Mouse (Mus musculus): ENCODE results near the gene Evi5. TPM values are rescaled to one million over a fixed set of nuclear protein-coding genes. Genes with fewer than 3 reads are reported as not detected.

Gene Evi5
- total and polyA plus RNA-seq, 3 experiments = 4.6 to 8.4 TPM; not detected in 1

- Histone ChIP-seq H3K9ac (ENCODE audit: control insufficient read depth, low read depth, low read length, poor library complexity, severe bottlenecking) (no peak overlapping the region), H3K4me1 (ENCODE audit: control insufficient read depth in 1 of 2, insufficient read depth in 2 of 2, low read length in 2 of 2) (0 out of 4 replicates have a peak, but pooled peaks cover 0 to 2% of the 10 kb centered on the region in 2 experiments), H3K27ac (ENCODE audit: control insufficient read depth, low read depth, low read length) (no peak overlapping the region), H3K27me3 (ENCODE audit: control insufficient read depth in 1 of 2, insufficient read depth in 2 of 2, low read length in 2 of 2) (no peaks in the 10 kb centered on the region), H3K79me2 (ENCODE audit: control insufficient read depth, insufficient read depth, low read length, poor library complexity) (no peaks in the 10 kb centered on the region), H3K36me3 (ENCODE audit: control insufficient read depth in 1 of 2, insufficient read depth in 2 of 2, low read length in 2 of 2) (peaks cover 0 to 5% of the 10 kb centered on the region in 2 experiments; a peak in 2 of 4 replicates), H3K4me3 (ENCODE audit: control insufficient read depth in 1 of 2, insufficient read depth in 1 of 2, low read depth in 2 of 2, low read length in 2 of 2) (no peak overlapping the region), H3K9me3 (replicated peaks; ENCODE audit: insufficient read depth, low read length) (no peaks in the 10 kb centered on the region)
- TF ChIP-seq GATA1 (IDR thresholded peaks at IDR 0.05; ENCODE audit: low read depth, low read length) (0 out of 2 replicates have a peak, but pooled peaks have one; percentile 11), ETS1 (IDR thresholded peaks at IDR 0.05; ENCODE audit: low read depth, low read length) (no peak)
- DNase-seq (ENCODE audit: low read depth, low spot score) = peak; percentile 43
These were observed 87.0 kb downstream of the Evi5 start for GRCm38 (mm10) chr5:107787682-107788443.

DNA sequence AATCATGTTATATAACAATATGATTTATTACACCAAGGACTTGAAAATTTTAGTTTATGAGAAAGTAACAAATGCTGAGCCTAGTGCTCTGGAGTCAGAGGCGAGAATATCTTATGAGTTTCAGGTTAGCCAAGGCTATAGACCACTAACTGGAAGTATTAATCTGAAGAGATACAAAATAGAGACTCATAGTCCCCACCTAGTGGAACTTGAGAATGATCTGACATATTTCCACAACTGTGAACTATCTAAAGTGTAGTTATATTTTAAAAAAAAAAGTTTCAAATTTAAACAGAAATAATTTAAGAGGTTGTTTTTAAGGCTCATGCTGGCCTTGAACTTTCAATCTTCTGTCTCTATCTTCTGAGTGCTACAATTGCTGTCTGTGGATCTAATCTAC, 92.5 kb downstream of the Evi5 start:
- TF ChIP-seq SMC3 (IDR thresholded peaks at IDR 0.05; ENCODE audit: low read depth, low read length) = peak; percentile 28; the same call in 1 of the 2 replicates
- no peak for TF ChIP-seq ZKSCAN1 (IDR thresholded peaks at IDR 0.05; ENCODE audit: low read depth, low read length)
- peak in 1 of 3 experiments; percentile 12; a peak in 1 of 6 replicates for TF ChIP-seq CTCF (IDR thresholded peaks at IDR 0.05 in 2 of 3, conservative IDR thresholded peaks at IDR 0.05 in 1 of 3; ENCODE audit: control insufficient read depth in 1 of 3, insufficient read depth in 1 of 3, low read depth in 2 of 3, low read length in 3 of 3, poor library complexity in 1 of 3, severe bottlenecking in 1 of 3)
- TF ChIP-seq RAD21 (IDR thresholded peaks at IDR 0.05; ENCODE audit: low read depth, low read length) = peak; percentile 24
- no peak for DNase-seq (ENCODE audit: low read depth, low spot score)
- no peak overlapping the region for H3K9ac ChIP-seq (ENCODE audit: control insufficient read depth, low read depth, low read length, poor library complexity, severe bottlenecking)
- H3K4me1 ChIP-seq (ENCODE audit: control insufficient read depth in 1 of 2, insufficient read depth in 2 of 2, low read length in 2 of 2) = no peaks in the 10 kb centered on the region
- H3K27me3 ChIP-seq (ENCODE audit: control insufficient read depth in 1 of 2, insufficient read depth in 2 of 2, low read length in 2 of 2) = no peaks in the 10 kb centered on the region
- no peaks in the 10 kb centered on the region; a peak in 2 of 4 replicates for H3K36me3 ChIP-seq (ENCODE audit: control insufficient read depth in 1 of 2, insufficient read depth in 2 of 2, low read length in 2 of 2)
- H3K9me3 ChIP-seq (replicated peaks; ENCODE audit: insufficient read depth, low read length) = no peaks in the 10 kb centered on the region
- H3K79me2 ChIP-seq (ENCODE audit: control insufficient read depth, insufficient read depth, low read length, poor library complexity) = no peaks in the 10 kb centered on the region
- H3K27ac ChIP-seq (ENCODE audit: control insufficient read depth, low read depth, low read length) = no peak overlapping the region
- H3K4me3 ChIP-seq (ENCODE audit: control insufficient read depth in 1 of 2, insufficient read depth in 1 of 2, low read depth in 2 of 2, low read length in 2 of 2) = no peak overlapping the region

DNA sequence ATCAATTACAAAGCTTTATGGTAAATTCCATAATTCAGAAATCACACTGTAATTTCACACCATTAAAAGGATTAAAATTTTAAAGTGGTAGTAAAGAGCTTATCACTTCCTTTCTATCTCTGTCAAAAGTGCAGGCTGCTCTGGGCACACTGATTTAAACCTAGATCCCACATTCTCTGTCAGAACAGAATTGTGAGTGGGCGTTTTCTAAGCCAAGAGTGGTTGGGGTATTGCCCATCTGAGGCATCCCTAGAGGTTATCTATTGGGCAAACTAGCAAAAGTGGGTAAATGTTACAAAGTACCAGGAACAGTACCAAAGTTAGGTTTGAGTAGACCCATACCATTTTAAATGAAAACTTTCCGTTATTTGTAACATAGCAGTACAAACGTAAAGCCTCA, 96.1 kb downstream of the Evi5 start:
- TF ChIP-seq GABPA (IDR thresholded peaks at IDR 0.05; ENCODE audit: low read depth, low read length) (no peak), RCOR1 (IDR thresholded peaks at IDR 0.05; ENCODE audit: low read depth, low read length) (0 out of 2 replicates have a peak, but pooled peaks have one; percentile 14)
- Histone ChIP-seq H3K36me3 (ENCODE audit: control insufficient read depth in 1 of 2, insufficient read depth in 2 of 2, low read length in 2 of 2) (no peaks in the 10 kb centered on the region; a peak in 2 of 4 replicates), H3K4me1 (ENCODE audit: control insufficient read depth in 1 of 2, insufficient read depth in 2 of 2, low read length in 2 of 2) (no peaks in the 10 kb centered on the region)

More for the DNA sequence above, 96.1 kb downstream of the Evi5 start:
- Histone ChIP-seq H3K27ac (ENCODE audit: control insufficient read depth, low read depth, low read length) (no peak overlapping the region), H3K27me3 (ENCODE audit: control insufficient read depth in 1 of 2, insufficient read depth in 2 of 2, low read length in 2 of 2) (no peaks in the 10 kb centered on the region), H3K79me2 (ENCODE audit: control insufficient read depth, insufficient read depth, low read length, poor library complexity) (no peaks in the 10 kb centered on the region), H3K9ac (ENCODE audit: control insufficient read depth, low read depth, low read length, poor library complexity, severe bottlenecking) (no peak overlapping the region), H3K4me3 (ENCODE audit: control insufficient read depth in 1 of 2, insufficient read depth in 1 of 2, low read depth in 2 of 2, low read length in 2 of 2) (no peak overlapping the region), H3K9me3 (replicated peaks; ENCODE audit: insufficient read depth, low read length) (no peaks in the 10 kb centered on the region)
- no peak for DNase-seq (ENCODE audit: low read depth, low spot score)

Data from MEL (cell line).